Mouse (Mus musculus): ENCODE measurements at regions not wholly inside any gene's neighbourhood (a gene's known extent, or its start where the extent isn't known, plus 50 kb on each side); places are given as distances from the start of the nearest gene placed in this dataset.
"Not testable (repeated sequence)": the region's sequence is repeated elsewhere in the genome, so short reads cannot be mapped to it uniquely, and the experiment has no call there.

DNA sequence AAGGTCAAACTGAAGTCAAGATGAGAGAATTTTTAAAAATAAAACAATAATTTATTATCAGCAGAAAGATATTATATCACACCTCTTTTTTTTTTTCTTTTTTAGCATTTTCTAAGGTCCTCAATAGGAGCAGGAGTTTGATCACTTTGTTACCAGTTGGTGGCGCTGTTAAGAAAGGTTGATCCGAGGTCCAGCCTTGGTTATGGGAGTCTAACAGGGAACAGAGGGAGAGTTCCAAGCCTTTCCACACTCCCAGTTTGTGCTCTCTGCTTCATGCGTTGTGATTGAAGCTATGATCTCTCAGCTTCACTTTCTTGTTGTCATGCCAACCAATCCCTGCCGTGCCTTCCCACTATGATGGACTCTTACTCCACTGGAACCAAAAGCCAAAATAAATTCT lies 83.8 kb downstream of the Fam174a start:
- no peak for DNase-seq

GRCm38 (mm10) chr1:95399764-95400163 lies 86.3 kb downstream of the Fam174a start:
- DNase-seq = no peak

- no peak for DNase-seq
Observed at GRCm38 (mm10) chr1:95422253-95422652, 108.8 kb downstream of the Fam174a start.

DNA sequence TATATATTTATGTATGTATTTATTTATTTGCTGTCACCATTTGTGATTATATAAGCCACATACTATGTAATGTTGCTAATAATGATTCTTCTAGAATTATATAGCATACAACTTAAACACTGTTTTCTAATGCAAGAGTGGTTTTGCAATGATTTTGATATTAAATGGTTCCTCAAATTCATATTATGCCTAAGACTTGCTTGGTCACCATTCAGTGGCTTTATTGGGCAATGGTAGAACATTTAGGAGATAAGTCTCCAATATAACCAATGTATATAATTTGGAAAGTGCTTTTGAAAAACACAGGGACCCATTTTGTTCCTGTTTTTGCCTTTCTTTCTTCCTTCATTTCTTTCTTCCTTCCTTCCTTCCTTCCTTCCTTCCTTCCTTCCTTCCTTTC lies 112.0 kb downstream of the Fam174a start:
- no peak for DNase-seq

GRCm38 (mm10) chr1:95437155-95437554 lies 123.7 kb downstream of the Fam174a start:
- no peak for DNase-seq

DNA sequence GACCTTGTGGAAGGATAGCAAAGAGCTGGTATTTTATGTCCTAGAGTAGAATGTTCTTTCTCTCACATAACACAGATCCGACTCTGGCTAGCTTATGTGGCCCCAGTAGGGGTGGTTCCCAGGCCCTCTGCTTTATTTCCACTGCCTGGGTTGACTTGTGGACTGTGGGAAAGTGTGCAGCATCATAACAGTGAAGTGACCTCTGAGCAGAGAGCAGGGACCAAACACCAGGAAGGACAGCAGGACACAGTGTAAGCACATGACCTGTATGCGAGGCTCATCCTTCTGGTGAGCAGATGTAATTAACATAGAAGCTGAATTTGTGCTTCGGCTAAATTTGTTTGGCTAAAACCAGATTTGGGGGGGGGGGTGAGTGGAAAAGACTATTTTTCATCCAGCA lies 132.1 kb downstream of the Fam174a start:
- no peak for DNase-seq

DNA sequence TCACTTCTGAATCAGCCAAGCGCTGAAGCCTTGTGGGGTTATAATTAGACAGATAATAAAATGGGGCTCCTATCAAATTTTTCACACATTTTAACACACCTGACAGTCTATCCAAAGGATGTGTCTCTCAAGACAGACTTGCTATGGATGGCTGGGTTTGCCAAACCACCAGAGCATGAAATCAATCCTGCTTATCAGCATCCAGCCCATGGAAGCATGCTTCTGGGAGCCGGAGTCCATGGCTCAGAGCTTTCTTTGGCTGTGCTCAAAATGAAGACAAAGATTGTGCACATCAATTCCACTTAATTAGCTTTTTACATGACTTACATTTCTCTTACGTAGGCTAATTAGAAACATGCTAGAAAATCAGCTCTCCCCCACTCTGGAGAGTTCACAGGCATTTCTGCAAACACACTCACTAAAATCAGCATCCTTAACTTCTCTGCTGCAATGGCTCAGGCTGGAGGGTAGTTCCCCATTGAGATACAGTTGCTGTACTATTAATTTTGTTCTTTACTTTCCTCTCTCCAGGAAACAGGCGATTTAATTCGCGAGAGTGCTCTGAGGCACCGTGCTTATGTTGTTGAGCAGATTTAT lies 135.6 kb downstream of the Fam174a start:
- no peak for DNase-seq

GRCm38 (mm10) chr1:95450920-95451332 lies 137.5 kb downstream of the Fam174a start:
- DNase-seq = no peak

DNA sequence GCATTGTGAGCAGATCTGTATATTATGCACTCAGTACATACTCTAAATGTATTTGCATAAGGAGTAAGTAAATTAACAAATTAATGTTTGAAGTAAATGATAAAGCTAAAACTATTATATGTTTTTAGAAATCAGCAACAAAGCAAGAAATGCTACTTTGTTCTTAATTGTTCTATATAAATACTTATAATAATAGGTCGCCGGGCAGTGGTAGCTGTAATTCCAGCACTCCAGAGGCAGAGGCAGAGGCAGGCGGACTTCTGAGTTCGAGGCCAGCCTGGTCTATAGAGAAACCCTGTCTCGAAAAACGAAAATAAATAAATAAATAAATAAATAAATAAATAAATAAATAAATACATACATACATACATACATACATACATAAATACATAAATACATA lies 138.3 kb downstream of the Fam174a start:
- DNase-seq = peak; percentile 48

DNA sequence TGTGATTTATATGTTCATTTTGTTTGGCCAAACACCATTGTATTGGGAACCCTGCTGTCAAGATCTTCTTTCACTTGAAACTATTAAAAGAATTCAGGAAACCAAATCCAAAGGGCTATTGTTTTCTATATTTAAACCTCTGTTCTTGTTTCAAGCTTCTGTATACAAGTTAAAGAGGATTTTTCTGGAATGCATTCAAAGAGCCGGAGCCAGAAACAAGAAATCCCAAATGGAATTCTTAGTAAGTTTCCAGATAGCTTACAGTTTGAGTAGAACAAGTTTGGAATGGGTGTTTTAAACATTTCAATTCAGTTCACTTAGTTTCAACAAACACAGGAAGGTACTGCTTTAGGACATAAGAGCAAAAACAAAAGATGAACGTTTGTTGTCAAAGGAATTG lies 140.8 kb downstream of the Fam174a start:
- no peak for DNase-seq

- DNase-seq = no peak
Observed at GRCm38 (mm10) chr1:95459355-95459754, 145.9 kb downstream of the Fam174a start.

- DNase-seq = no peak
Observed at GRCm38 (mm10) chr1:95468095-95468494, 154.7 kb downstream of the Fam174a start.

DNA sequence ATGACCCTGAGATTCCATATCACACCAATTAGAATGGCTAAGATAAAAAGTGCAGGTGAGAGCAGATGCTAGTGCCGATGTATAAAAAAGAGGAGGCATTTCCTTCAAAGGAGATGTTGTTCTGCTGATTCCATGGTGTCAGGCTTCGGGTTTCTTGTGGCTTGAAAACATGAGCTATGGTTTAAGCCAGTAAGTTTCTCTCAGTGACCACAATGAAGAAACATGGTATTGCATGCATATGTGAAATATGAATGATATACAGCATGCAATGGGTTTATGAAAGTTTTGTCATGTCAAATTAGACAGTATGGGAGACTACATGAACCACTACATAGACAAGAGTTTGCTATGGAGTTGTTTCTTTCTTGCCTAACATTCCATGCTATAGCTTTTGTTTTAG lies 155.3 kb downstream of the Fam174a start:
- no peak for DNase-seq

DNA sequence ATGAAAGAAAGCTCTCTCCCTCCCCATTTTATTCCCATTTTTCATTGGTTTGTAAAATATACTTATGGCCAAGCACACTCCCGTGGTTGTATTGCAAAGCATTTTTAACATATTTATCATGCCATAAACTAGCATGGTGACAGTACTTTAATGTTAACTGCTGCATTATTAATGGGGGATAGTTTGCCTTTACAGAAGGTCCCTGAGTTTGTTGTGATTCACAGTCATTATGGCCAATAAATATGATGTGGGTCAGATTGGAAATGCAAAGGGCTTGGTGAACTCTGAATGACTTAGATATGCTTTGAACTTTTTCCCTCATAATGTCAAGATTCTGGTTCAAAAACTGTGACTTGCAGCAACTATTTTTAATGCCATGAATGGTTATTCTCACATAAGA lies 157.1 kb downstream of the Fam174a start:
- no peak for DNase-seq

GRCm38 (mm10) chr1:95493004-95493403 lies 174.4 kb downstream of the St8sia4 start:
- no peak for DNase-seq

GRCm38 (mm10) chr1:95500671-95501070 lies 166.7 kb downstream of the St8sia4 start:
- not testable (repeated sequence) for DNase-seq

DNA sequence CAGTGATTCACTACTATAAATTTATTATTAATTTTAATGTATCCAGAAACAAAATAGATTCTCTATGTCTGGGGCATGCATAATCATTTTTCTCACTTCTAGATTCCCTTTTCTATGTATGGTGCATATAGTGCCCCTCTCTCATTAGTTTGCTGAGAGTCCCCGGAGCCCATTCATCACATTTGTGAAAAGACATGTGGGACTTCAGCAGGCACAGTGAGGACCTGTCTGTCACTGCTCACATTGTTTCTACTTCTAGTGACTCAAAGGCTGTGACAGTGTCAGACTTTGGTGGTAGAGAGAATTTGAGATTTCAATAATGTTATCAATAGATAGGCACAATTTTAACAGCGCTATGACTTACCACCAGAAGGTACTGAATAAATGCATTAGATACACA lies 158.7 kb downstream of the St8sia4 start:
- no peak for DNase-seq

GRCm38 (mm10) chr1:95528726-95529125 lies 138.6 kb downstream of the St8sia4 start:
- DNase-seq = no peak

GRCm38 (mm10) chr1:95531017-95531416 lies 136.4 kb downstream of the St8sia4 start:
- DNase-seq = no peak

All from cerebellum, adult 11-12 months (tissue).